ENCODE assay signal across 8 mouse cellular contexts in genomic region chr1:161250031-161250603, GRCm38 (mm10). TPM values are rescaled to one million over a fixed set of nuclear protein-coding genes. Genes with fewer than 3 reads are reported as not detected.
DNase-seq lines count a peak whose midpoint lies in the region; ATAC-seq and TF ChIP-seq lines count a peak whose summit lies in the region.

No protein-coding gene starts in this region.

- H3K4me1 ChIP-seq in forebrain, embryonic 13.5 days = peaks cover 32% of the 10 kb centered on the region
- H3K4me1 ChIP-seq in hindbrain, embryonic 14.5 days (replicated peaks; ENCODE audit: control insufficient read depth, insufficient read depth, low read length) = peaks cover 22% of the 10 kb centered on the region
- peaks cover 85% of the 10 kb centered on the region for H3K4me1 ChIP-seq in megakaryocyte, embryonic 14.5 days

- ATAC-seq in forebrain, embryonic 13.5 days = peak; percentile 65
- ATAC-seq in hindbrain, embryonic 14.5 days (ENCODE audit: low FRiP score) = peak; percentile 35; the same call in 1 of the 2 replicates

- H3K9me3 ChIP-seq in forebrain, embryonic 13.5 days (replicated peaks) = no peaks in the 10 kb centered on the region
- H3K9me3 ChIP-seq in hindbrain, embryonic 14.5 days (ENCODE audit: control insufficient read depth, low read length) = no peaks in the 10 kb centered on the region
- no peaks in the 10 kb centered on the region for H3K9me3 ChIP-seq in megakaryocyte, embryonic 14.5 days

- intact Hi-C loops in gastrocnemius, adult 2 months (cut with DNase I) = no loop called here
- intact Hi-C loops in left cerebral cortex, postnatal 25 days (cut with DNase I) = no loop called here

- H3K36me3 ChIP-seq in forebrain, embryonic 13.5 days (ENCODE audit: poor library complexity, severe bottlenecking) = peaks cover 13% of the 10 kb centered on the region
- H3K36me3 ChIP-seq in hindbrain, embryonic 14.5 days (replicated peaks; ENCODE audit: control insufficient read depth, insufficient read depth) = peaks cover 8% of the 10 kb centered on the region; the same call in 1 of the 2 replicates
- H3K36me3 ChIP-seq in megakaryocyte, embryonic 14.5 days (replicated peaks; ENCODE audit: low read length) = peaks cover 43% of the 10 kb centered on the region
- peaks cover 3% of the 10 kb centered on the region; the same call in 1 of the 2 replicates for H3K36me3 ChIP-seq in splenic B cell, adult 2 months (ENCODE audit: control insufficient read depth, insufficient read depth, low read length, poor library complexity, severe bottlenecking)

- under 1% methylated on average over 15 of the region's 15 CpGs for WGBS in forebrain, embryonic 13.5 days
- 2% methylated on average over 15 of the region's 15 CpGs for WGBS in hindbrain, embryonic 14.5 days

- H3K4me3 ChIP-seq in gastrocnemius, adult 2 months = peak overlapping the region; percentile 94
- peak overlapping the region; percentile 65 for H3K4me3 ChIP-seq in forebrain, embryonic 13.5 days
- H3K4me3 ChIP-seq in hindbrain, embryonic 14.5 days (replicated peaks; ENCODE audit: low read length) = peak overlapping the region; percentile 88
- H3K4me3 ChIP-seq in megakaryocyte, embryonic 14.5 days (replicated peaks) = peak overlapping the region; percentile 99

- H3K4me2 ChIP-seq in forebrain, embryonic 13.5 days = peak overlapping the region; percentile 93
- peak overlapping the region; percentile 90 for H3K4me2 ChIP-seq in hindbrain, embryonic 14.5 days (replicated peaks)

- no peak for TF ChIP-seq CTCF in gastrocnemius, adult 2 months (IDR thresholded peaks at IDR 0.05)

- H3K9ac ChIP-seq in forebrain, embryonic 13.5 days = peak overlapping the region; percentile 84
- peak overlapping the region; percentile 79 for H3K9ac ChIP-seq in hindbrain, embryonic 14.5 days

- DNase-seq in gastrocnemius, adult 2 months = peak; percentile 39
- no peak for DNase-seq in gastrocnemius, postnatal 25 days
- DNase-seq in c-Kit-positive CD71-positive TER-119-positive erythroid progenitor cells, embryonic 14.5 days (ENCODE audit: low spot score) = peak; percentile 44
- DNase-seq in hindbrain, embryonic 14.5 days (ENCODE audit: low spot score) = peak; percentile 51
- peak; percentile 37 to 42 for DNase-seq in left cerebral cortex, postnatal 25 days (ENCODE audit: low spot score in 2 of 2)
- peak; percentile 32 for DNase-seq in splenic B cell, adult 2 months (ENCODE audit: low read depth, low spot score)

- peak overlapping the region; percentile 99 for H3K27ac ChIP-seq in gastrocnemius, adult 2 months
- no peak overlapping the region for H3K27ac ChIP-seq in forebrain, embryonic 13.5 days
- H3K27ac ChIP-seq in hindbrain, embryonic 14.5 days = peak overlapping the region; percentile 55; the same call in 1 of the 2 replicates

- peaks cover 14% of the 10 kb centered on the region; the same call in 1 of the 2 replicates for H3K27me3 ChIP-seq in forebrain, embryonic 13.5 days
- H3K27me3 ChIP-seq in hindbrain, embryonic 14.5 days (ENCODE audit: control insufficient read depth, insufficient read depth, low read length) = 0 out of 2 replicates have a peak, but pooled peaks cover 3% of the 10 kb centered on the region
- no peaks in the 10 kb centered on the region for H3K27me3 ChIP-seq in megakaryocyte, embryonic 14.5 days (replicated peaks)
- H3K27me3 ChIP-seq in splenic B cell, adult 2 months (ENCODE audit: control insufficient read depth, insufficient read depth, low read length, poor library complexity, severe bottlenecking) = no peaks in the 10 kb centered on the region

RNA-seq across cellular contexts. Expression of gene Prdx6, which starts 0.9 kb away (rescaled TPM):
- total RNA-seq in gastrocnemius, adult 2 months (2021) = 100 to 1,000 TPM; 104 to 168 TPM
- 100 to 1,000 TPM in 1 of 2 experiments, 10 to 100 TPM in 1; 92.8 to 127 TPM for total RNA-seq in gastrocnemius, postnatal 25 days (2021)
- polyA plus RNA-seq in forebrain, embryonic 13.5 days (2015; fragmentation: Nextera tagmentation; extraction: Ambion mirVana) = 345 and 360 TPM in 2 replicates
- polyA plus RNA-seq in hindbrain, embryonic 14.5 days (2014; fragmentation: Nextera tagmentation; extraction: Ambion mirVana) = 188 and 199 TPM in 2 replicates
- total RNA-seq in left cerebral cortex, postnatal 25 days (2021) = 100 to 1,000 TPM; 321 to 335 TPM
- polyA plus RNA-seq in megakaryocyte, embryonic 14.5 days (2012; ENCODE audit: insufficient read depth, low replicate concordance) = 22.2 and 25.0 TPM in 2 replicates
